Mouse (Mus musculus) kidney, postnatal 10 days (tissue): ENCODE measurements around the gene Slc25a43.
"Not testable (repeated sequence)": the region's sequence is repeated elsewhere in the genome, so short reads cannot be mapped to it uniquely, and the experiment has no call there.

Experiments
- DNase-seq: peaks from one replicate; pipeline ENCODE4 v3.0.0; 2021; ENCODE audit warnings: mixed read lengths

Gene Slc25a43

GRCm38 (mm10) chrX:36789360-36789759, 45.9 kb downstream of the Slc25a43 start:
- DNase-seq = no peak

GRCm38 (mm10) chrX:36794571-36794970, 51.1 kb downstream of the Slc25a43 start:
- DNase-seq = no peak

- DNase-seq = peak; percentile 90
Measured at GRCm38 (mm10) chrX:36795424-36796162, 52.1 kb downstream of the Slc25a43 start, which contains the start of gene Slc25a5. TSS of gene Slc25a5 (plus strand) at chrX:36795651.

- DNase-seq = peak; percentile 89
Measured at GRCm38 (mm10) chrX:36796163-36796581, 52.7 kb downstream of the Slc25a43 start.

- not testable (repeated sequence) for DNase-seq
Measured at GRCm38 (mm10) chrX:36796734-36797133, 53.3 kb downstream of the Slc25a43 start.

- no peak for DNase-seq
Measured at GRCm38 (mm10) chrX:36799131-36799879, 55.8 kb downstream of the Slc25a43 start.

GRCm38 (mm10) chrX:36803189-36803588, 59.7 kb downstream of the Slc25a43 start:
- DNase-seq = no peak

GRCm38 (mm10) chrX:36804196-36804595, 60.7 kb downstream of the Slc25a43 start:
- peak; percentile 49 for DNase-seq

GRCm38 (mm10) chrX:36805466-36806235, 62.2 kb downstream of the Slc25a43 start:
- DNase-seq = no peak

GRCm38 (mm10) chrX:36807360-36808317, 64.2 kb downstream of the Slc25a43 start:
- peak; percentile 91 for DNase-seq

GRCm38 (mm10) chrX:36808318-36808683, 64.8 kb downstream of the Slc25a43 start:
- DNase-seq = no peak

GRCm38 (mm10) chrX:36811377-36811776, 67.9 kb downstream of the Slc25a43 start:
- peak; percentile 66 for DNase-seq

GRCm38 (mm10) chrX:36814161-36814836, 70.8 kb downstream of the Slc25a43 start:
- peak; percentile 54 for DNase-seq

GRCm38 (mm10) chrX:36815022-36815421, 71.6 kb downstream of the Slc25a43 start:
- DNase-seq = no peak

GRCm38 (mm10) chrX:36815439-36815838, 72.0 kb downstream of the Slc25a43 start:
- DNase-seq = no peak

- DNase-seq = no peak
Measured at GRCm38 (mm10) chrX:36816368-36816899, 73.0 kb downstream of the Slc25a43 start.

GRCm38 (mm10) chrX:36816953-36817441, 73.5 kb downstream of the Slc25a43 start:
- peak; percentile 46 for DNase-seq

GRCm38 (mm10) chrX:36819575-36819974, 76.1 kb downstream of the Slc25a43 start:
- no peak for DNase-seq

- peak; percentile 65 for DNase-seq
Measured at GRCm38 (mm10) chrX:36820201-36820600, 76.7 kb downstream of the Slc25a43 start.

- DNase-seq = no peak
Measured at GRCm38 (mm10) chrX:36823932-36824711, 80.7 kb downstream of the Slc25a43 start.
